Mouse (Mus musculus) forebrain, embryonic 10.5 days (tissue): ENCODE data around the gene Kcnab1. TPM values are rescaled to one million over a fixed set of nuclear protein-coding genes. Genes with fewer than 3 reads are reported as not detected.
A peak's percentile ranks its signal among the peaks of the same experiment; 100 is the strongest.

Source experiments
- DNase-seq: peaks from one replicate; pipeline ENCODE4 v3.0.0-alpha.2; 2017; ENCODE audit warnings: low spot score; ENCODE audit errors: extremely low spot score
- H3K27ac ChIP-seq: fragments of 300-500 bp; sonication (generic); 2 replicates; pipeline ENCODE4 v1.5.1; 2016; ENCODE audit warnings: mild to moderate bottlenecking
- H3K27me3 ChIP-seq: fragments of 300-500 bp; sonication (generic); 2 replicates; pipeline ENCODE4 v1.6.1; 2016; ENCODE audit warnings: mild to moderate bottlenecking; ENCODE audit not compliant: poor library complexity, severe bottlenecking
- H3K36me3 ChIP-seq: fragments of 300-500 bp; sonication (generic); replicated peaks from 2 replicates; pipeline ENCODE4 v1.6.1; 2016; ENCODE audit warnings: mild to moderate bottlenecking, moderate library complexity
- H3K4me1 ChIP-seq: fragments of 300-500 bp; sonication (generic); 2 replicates; pipeline ENCODE4 v1.6.1; 2016
- H3K4me3 ChIP-seq: fragments of 300-500 bp; sonication (generic); 2 replicates; pipeline ENCODE4 v1.5.1; 2016; ENCODE audit warnings: mild to moderate bottlenecking, moderate library complexity
- H3K9me3 ChIP-seq: fragments of 300-500 bp; sonication (generic); 2 replicates; pipeline ENCODE4 v1.6.1; 2016; ENCODE audit warnings: mild to moderate bottlenecking, moderate library complexity
- WGBS: fragments of 180-500 bp; shearing (Covaris S2); methylation state at CpG from one replicate; pipeline ENCODE4 v1.1.7; 2016; 5-methylcytosine and 5-hydroxymethylcytosine counted together
- polyA plus RNA-seq: library from polyadenylated mRNA; unstranded; fragments of >200 nt; fragmentation: Nextera tagmentation; extraction: Ambion mirVana; gene quantifications from 2 replicates; pipeline ENCODE4 v1.2.1, GENCODE M21; 2016

The Kcnab1 gene
- polyA plus RNA-seq, 1 experiment from 2014 or later = 2.4 TPM

- H3K4me1 ChIP-seq = no peaks in the 10 kb centered on the region
- no peak overlapping the region for H3K4me3 ChIP-seq
- no peaks in the 10 kb centered on the region for H3K36me3 ChIP-seq
- H3K9me3 ChIP-seq = no peaks in the 10 kb centered on the region
- DNase-seq = no peak
- WGBS = 86% methylated on average over 2 of the region's 2 CpGs
- no peak overlapping the region for H3K27ac ChIP-seq
- H3K27me3 ChIP-seq = no peaks in the 10 kb centered on the region
These were observed 179.8 kb downstream of the Kcnab1 start for GRCm38 (mm10) chr3:65288994-65289393.

GRCm38 (mm10) chr3:65296996-65297395 is 187.8 kb downstream of the Kcnab1 start:
- Histone ChIP-seq H3K36me3 (no peaks in the 10 kb centered on the region), H3K27ac (no peak overlapping the region), H3K9me3 (no peaks in the 10 kb centered on the region), H3K27me3 (no peaks in the 10 kb centered on the region), H3K4me3 (no peak overlapping the region), H3K4me1 (peaks cover 5% of the 10 kb centered on the region; the same call in 1 of the 2 replicates)
- 24% methylated on average over 4 of the region's 4 CpGs for WGBS
- no peak for DNase-seq

- DNase-seq = no peak
- 89% methylated on average over 4 of the region's 4 CpGs for WGBS
- H3K27ac ChIP-seq = no peak overlapping the region
These were observed 190.0 kb downstream of the Kcnab1 start for GRCm38 (mm10) chr3:65299205-65299604.

GRCm38 (mm10) chr3:65301531-65301930 is 192.3 kb downstream of the Kcnab1 start:
- Histone ChIP-seq H3K27ac (no peak overlapping the region), H3K9me3 (no peaks in the 10 kb centered on the region), H3K27me3 (no peaks in the 10 kb centered on the region), H3K36me3 (no peaks in the 10 kb centered on the region), H3K4me1 (peaks cover 8% of the 10 kb centered on the region), H3K4me3 (no peak overlapping the region)
- 67% methylated on average over 3 of the region's 3 CpGs for WGBS
- no peak for DNase-seq

More at GRCm38 (mm10) chr3:65299205-65299604, 190.0 kb downstream of the Kcnab1 start:
- no peak overlapping the region for H3K4me3 ChIP-seq
- no peaks in the 10 kb centered on the region for H3K27me3 ChIP-seq
- H3K36me3 ChIP-seq = no peaks in the 10 kb centered on the region
- peaks cover 8% of the 10 kb centered on the region for H3K4me1 ChIP-seq
- H3K9me3 ChIP-seq = no peaks in the 10 kb centered on the region

GRCm38 (mm10) chr3:65302559-65302958 is 193.4 kb downstream of the Kcnab1 start:
- no peak overlapping the region for H3K4me3 ChIP-seq
- no peaks in the 10 kb centered on the region for H3K36me3 ChIP-seq
- WGBS = 18% methylated on average over 5 of the region's 5 CpGs
- H3K27ac ChIP-seq = no peak overlapping the region
- no peak for DNase-seq
- no peaks in the 10 kb centered on the region for H3K27me3 ChIP-seq
- H3K4me1 ChIP-seq = peaks cover 3% of the 10 kb centered on the region; the same call in 1 of the 2 replicates
- H3K9me3 ChIP-seq = no peaks in the 10 kb centered on the region

GRCm38 (mm10) chr3:65315837-65316236 is 206.7 kb downstream of the Kcnab1 start:
- no peak overlapping the region for H3K27ac ChIP-seq
- H3K36me3 ChIP-seq = no peaks in the 10 kb centered on the region
- H3K4me3 ChIP-seq = no peak overlapping the region
- H3K9me3 ChIP-seq = no peaks in the 10 kb centered on the region
- DNase-seq = no peak
- WGBS = 82% methylated on average over 6 of the region's 6 CpGs
- no peaks in the 10 kb centered on the region for H3K27me3 ChIP-seq
- no peaks in the 10 kb centered on the region for H3K4me1 ChIP-seq

- no peak for DNase-seq
- Histone ChIP-seq H3K4me1 (no peaks in the 10 kb centered on the region), H3K27ac (no peak overlapping the region), H3K4me3 (no peak overlapping the region), H3K27me3 (no peaks in the 10 kb centered on the region), H3K36me3 (no peaks in the 10 kb centered on the region), H3K9me3 (no peaks in the 10 kb centered on the region)
These were observed 207.6 kb downstream of the Kcnab1 start for GRCm38 (mm10) chr3:65316738-65317137.

- no peaks in the 10 kb centered on the region for H3K9me3 ChIP-seq
- no peaks in the 10 kb centered on the region for H3K27me3 ChIP-seq
- peak; percentile 52 for DNase-seq
- WGBS = 41% methylated on average over 10 of the region's 10 CpGs
- no peaks in the 10 kb centered on the region for H3K4me1 ChIP-seq
- no peaks in the 10 kb centered on the region for H3K36me3 ChIP-seq
- no peak overlapping the region for H3K4me3 ChIP-seq
- H3K27ac ChIP-seq = no peak overlapping the region
These were observed 208.8 kb downstream of the Kcnab1 start for GRCm38 (mm10) chr3:65317876-65318537.

- H3K9me3 ChIP-seq = no peaks in the 10 kb centered on the region
- H3K4me1 ChIP-seq = no peaks in the 10 kb centered on the region
- no peak for DNase-seq
- no peaks in the 10 kb centered on the region for H3K36me3 ChIP-seq
- H3K4me3 ChIP-seq = no peak overlapping the region
- WGBS = 70% methylated on average over 7 of the region's 7 CpGs
- H3K27me3 ChIP-seq = no peaks in the 10 kb centered on the region
- H3K27ac ChIP-seq = no peak overlapping the region
These were observed 210.2 kb downstream of the Kcnab1 start for GRCm38 (mm10) chr3:65319248-65320008.

- H3K9me3 ChIP-seq = no peaks in the 10 kb centered on the region
- no peak overlapping the region for H3K4me3 ChIP-seq
- H3K27ac ChIP-seq = no peak overlapping the region
- WGBS = 79% methylated on average over 4 of the region's 4 CpGs
- H3K4me1 ChIP-seq = no peaks in the 10 kb centered on the region
- no peaks in the 10 kb centered on the region for H3K36me3 ChIP-seq
- H3K27me3 ChIP-seq = no peaks in the 10 kb centered on the region
- no peak for DNase-seq
These were observed 211.8 kb downstream of the Kcnab1 start for GRCm38 (mm10) chr3:65320990-65321389.

- no peaks in the 10 kb centered on the region for H3K9me3 ChIP-seq
These were observed 213.0 kb downstream of the Kcnab1 start for GRCm38 (mm10) chr3:65321981-65322779.

GRCm38 (mm10) chr3:65325254-65325653 is 216.1 kb downstream of the Kcnab1 start:
- no peak for DNase-seq
- Histone ChIP-seq H3K27me3 (no peaks in the 10 kb centered on the region), H3K9me3 (no peaks in the 10 kb centered on the region), H3K4me1 (no peaks in the 10 kb centered on the region), H3K27ac (no peak overlapping the region), H3K36me3 (no peaks in the 10 kb centered on the region), H3K4me3 (no peak overlapping the region)
- 86% methylated on average over 3 of the region's 3 CpGs for WGBS

More at GRCm38 (mm10) chr3:65321981-65322779, 213.0 kb downstream of the Kcnab1 start:
- WGBS = 94% methylated on average over 14 of the region's 14 CpGs
- DNase-seq = no peak
- no peak overlapping the region for H3K27ac ChIP-seq
- no peaks in the 10 kb centered on the region for H3K36me3 ChIP-seq
- no peaks in the 10 kb centered on the region for H3K27me3 ChIP-seq
- H3K4me3 ChIP-seq = no peak overlapping the region
- H3K4me1 ChIP-seq = no peaks in the 10 kb centered on the region
